Mouse (Mus musculus) CH12.LX (cell line): Measurements from ENCODE around the gene 4930523C07Rik.

ENCODE experiments used
- CTCF ChIP-seq, 2 experiments: IDR thresholded peaks in 1 of 2; conservative IDR thresholded peaks in 1 of 2; 2 replicates each; pipeline ENCODE4 v1.5.1; 2011 to 2012; ENCODE audit warnings: low read depth in 2 of 2, low read length in 2 of 2, improper control_type of control experiment in 1 of 2, inconsistent platforms in 1 of 2, mild to moderate bottlenecking in 1 of 2, moderate library complexity in 1 of 2
- GABPA ChIP-seq: IDR thresholded peaks from 2 replicates; pipeline ENCODE4 v1.6.1; 2012; ENCODE audit warnings: low read depth, low read length, improper control_type of control experiment, inconsistent platforms; ENCODE audit not compliant: insufficient replicate concordance
- MAZ ChIP-seq: IDR thresholded peaks from 2 replicates; pipeline ENCODE4 v1.6.1; 2012; ENCODE audit warnings: low read depth, mild to moderate bottlenecking, inconsistent platforms, low read length, improper control_type of control experiment, moderate library complexity
- MXI1 ChIP-seq: IDR thresholded peaks from 2 replicates; pipeline ENCODE4 v1.6.1; 2011; ENCODE audit warnings: mild to moderate bottlenecking, low read depth, low read length, improper control_type of control experiment

DNA sequence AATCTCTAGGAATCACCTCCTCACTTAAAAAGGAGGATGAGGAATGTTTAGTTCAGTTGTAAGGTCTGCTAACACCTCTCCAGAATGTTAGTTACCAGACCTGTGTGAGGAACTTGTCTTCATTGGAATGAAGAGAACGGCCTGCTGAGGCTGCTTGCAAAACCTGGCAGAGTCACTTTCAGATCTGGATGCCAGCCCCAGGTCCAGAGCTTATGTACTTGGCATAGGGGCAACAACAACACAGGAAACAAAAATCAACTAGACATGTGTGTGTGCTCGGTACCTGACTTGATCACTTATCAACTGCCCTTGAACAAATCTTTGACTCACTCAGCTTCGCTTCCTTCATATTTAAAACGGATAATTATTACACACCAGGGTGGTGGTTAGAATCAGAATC, 2.6 kb downstream of the 4930523C07Rik start:
- no peak for TF ChIP-seq GABPA
- no peak for TF ChIP-seq CTCF (conservative IDR thresholded peaks at IDR 0.05 in 1 of 2, IDR thresholded peaks at IDR 0.05 in 1 of 2; ENCODE audit: low read depth in 2 of 2, low read length in 2 of 2)
- TF ChIP-seq MXI1, result no peak
- no peak for TF ChIP-seq MAZ
